Mouse (Mus musculus): ENCODE results near the gene Angptl7. TPM values are rescaled to one million over a fixed set of nuclear protein-coding genes. Genes with fewer than 3 reads are reported as not detected.

Gene Angptl7
- polyA plus RNA-seq, 2 experiments: 0.23 to 0.33 TPM

GRCm38 (mm10) chr4:148495874-148496689 is 4.2 kb downstream of the Angptl7 start:
- H3K36me3 ChIP-seq (replicated peaks; ENCODE audit: control insufficient read depth, insufficient read depth, low read depth): peaks cover 7% of the 10 kb centered on the region
- no peaks in the 10 kb centered on the region for H3K27me3 ChIP-seq (ENCODE audit: control insufficient read depth, insufficient read depth, low read length)
- H3K9ac ChIP-seq (replicated peaks): no peak overlapping the region
- no peak overlapping the region for H3K27ac ChIP-seq
- H3K4me2 ChIP-seq (ENCODE audit: low read depth): no peak overlapping the region
- H3K4me1 ChIP-seq (replicated peaks; ENCODE audit: control insufficient read depth in 2 of 2, insufficient read depth in 2 of 2, low read length in 1 of 2): no peaks in the 10 kb centered on the region
- DNase-seq (ENCODE audit: low read depth in 3 of 3, low spot score in 3 of 3) (no peak), ATAC-seq (ENCODE audit: insufficient read depth) (no peak)
- TF ChIP-seq CTCF (IDR thresholded peaks at IDR 0.05; ENCODE audit: low read depth): no peak
- no peak for TF ChIP-seq EP300 (IDR thresholded peaks at IDR 0.05; ENCODE audit: low read depth)
- H3K9me3 ChIP-seq (ENCODE audit: control insufficient read depth, low read length): no peaks in the 10 kb centered on the region
- WGBS (ENCODE audit: insufficient replicate concordance): 86% methylated on average over 25 of the region's 25 CpGs
- H3K4me3 ChIP-seq (ENCODE audit: insufficient read depth in 1 of 2, low read depth in 2 of 2, low read length in 2 of 2): no peak overlapping the region

GRCm38 (mm10) chr4:148495160-148495559 is 5.1 kb downstream of the Angptl7 start:
- Histone ChIP-seq H3K9me3 (ENCODE audit: control insufficient read depth, low read length) (no peaks in the 10 kb centered on the region), H3K4me3 (ENCODE audit: insufficient read depth in 1 of 2, low read depth in 2 of 2, low read length in 2 of 2) (no peak overlapping the region), H3K9ac (replicated peaks) (no peak overlapping the region), H3K4me1 (replicated peaks; ENCODE audit: control insufficient read depth in 2 of 2, insufficient read depth in 2 of 2, low read length in 1 of 2) (no peaks in the 10 kb centered on the region), H3K4me2 (ENCODE audit: low read depth) (no peak overlapping the region), H3K36me3 (replicated peaks; ENCODE audit: control insufficient read depth, insufficient read depth, low read depth) (peaks cover 9% of the 10 kb centered on the region), H3K27ac (no peak overlapping the region), H3K27me3 (ENCODE audit: control insufficient read depth, insufficient read depth, low read length) (no peaks in the 10 kb centered on the region)
- DNase-seq (ENCODE audit: low read depth in 3 of 3, low spot score in 3 of 3): no peak
- no peak for TF ChIP-seq CTCF (IDR thresholded peaks at IDR 0.05; ENCODE audit: low read depth)
- TF ChIP-seq EP300 (IDR thresholded peaks at IDR 0.05; ENCODE audit: low read depth): no peak
- no peak for ATAC-seq (ENCODE audit: insufficient read depth)
- WGBS (ENCODE audit: insufficient replicate concordance): 76% methylated on average over 6 of the region's 6 CpGs

GRCm38 (mm10) chr4:148491448-148491847 is 8.8 kb downstream of the Angptl7 start:
- Histone ChIP-seq H3K4me1 (replicated peaks; ENCODE audit: control insufficient read depth in 2 of 2, insufficient read depth in 2 of 2, low read length in 1 of 2) (no peaks in the 10 kb centered on the region), H3K27me3 (ENCODE audit: control insufficient read depth, insufficient read depth, low read length) (no peaks in the 10 kb centered on the region), H3K4me3 (ENCODE audit: insufficient read depth in 1 of 2, low read depth in 2 of 2, low read length in 2 of 2) (no peak overlapping the region), H3K9ac (replicated peaks) (no peak overlapping the region), H3K27ac (no peak overlapping the region), H3K36me3 (replicated peaks; ENCODE audit: control insufficient read depth, insufficient read depth, low read depth) (peaks cover 22% of the 10 kb centered on the region), H3K4me2 (ENCODE audit: low read depth) (no peak overlapping the region), H3K9me3 (ENCODE audit: control insufficient read depth, low read length) (no peaks in the 10 kb centered on the region)
- ATAC-seq (ENCODE audit: insufficient read depth): no peak
- TF ChIP-seq CTCF (IDR thresholded peaks at IDR 0.05; ENCODE audit: low read depth) (no peak), EP300 (IDR thresholded peaks at IDR 0.05; ENCODE audit: low read depth) (no peak)
- DNase-seq (ENCODE audit: low read depth in 3 of 3, low spot score in 3 of 3): no peak
- WGBS (ENCODE audit: insufficient replicate concordance): 80% methylated on average over 7 of the region's 7 CpGs

GRCm38 (mm10) chr4:148490502-148490901 is 9.8 kb downstream of the Angptl7 start:
- Histone ChIP-seq H3K27me3 (ENCODE audit: control insufficient read depth, insufficient read depth, low read length) (no peaks in the 10 kb centered on the region), H3K4me1 (replicated peaks; ENCODE audit: control insufficient read depth in 2 of 2, insufficient read depth in 2 of 2, low read length in 1 of 2) (no peaks in the 10 kb centered on the region), H3K9me3 (ENCODE audit: control insufficient read depth, low read length) (no peaks in the 10 kb centered on the region), H3K36me3 (replicated peaks; ENCODE audit: control insufficient read depth, insufficient read depth, low read depth) (peaks cover 28% of the 10 kb centered on the region), H3K4me2 (ENCODE audit: low read depth) (no peak overlapping the region), H3K9ac (replicated peaks) (no peak overlapping the region), H3K4me3 (ENCODE audit: insufficient read depth in 1 of 2, low read depth in 2 of 2, low read length in 2 of 2) (no peak overlapping the region), H3K27ac (no peak overlapping the region)
- DNase-seq (ENCODE audit: low read depth in 3 of 3, low spot score in 3 of 3) (no peak), ATAC-seq (ENCODE audit: insufficient read depth) (no peak)
- 81% methylated on average over 6 of the region's 6 CpGs for WGBS (ENCODE audit: insufficient replicate concordance)
- TF ChIP-seq CTCF (IDR thresholded peaks at IDR 0.05; ENCODE audit: low read depth) (no peak), EP300 (IDR thresholded peaks at IDR 0.05; ENCODE audit: low read depth) (no peak)

- no peaks in the 10 kb centered on the region for H3K9me3 ChIP-seq (ENCODE audit: control insufficient read depth, low read length)
- DNase-seq (ENCODE audit: low read depth in 3 of 3, low spot score in 3 of 3) (no peak), ATAC-seq (ENCODE audit: insufficient read depth) (no peak)
- no peak overlapping the region for H3K4me2 ChIP-seq (ENCODE audit: low read depth)
- no peaks in the 10 kb centered on the region for H3K4me1 ChIP-seq (replicated peaks; ENCODE audit: control insufficient read depth in 2 of 2, insufficient read depth in 2 of 2, low read length in 1 of 2)
- no peaks in the 10 kb centered on the region for H3K27me3 ChIP-seq (ENCODE audit: control insufficient read depth, insufficient read depth, low read length)
- 64% methylated on average over 2 of the region's 2 CpGs for WGBS (ENCODE audit: insufficient replicate concordance)
- H3K36me3 ChIP-seq (replicated peaks; ENCODE audit: control insufficient read depth, insufficient read depth, low read depth): peaks cover 28% of the 10 kb centered on the region
- H3K9ac ChIP-seq (replicated peaks): no peak overlapping the region
- TF ChIP-seq EP300 (IDR thresholded peaks at IDR 0.05; ENCODE audit: low read depth): no peak
- no peak for TF ChIP-seq CTCF (IDR thresholded peaks at IDR 0.05; ENCODE audit: low read depth)
- H3K27ac ChIP-seq: no peak overlapping the region
- no peak overlapping the region for H3K4me3 ChIP-seq (ENCODE audit: insufficient read depth in 1 of 2, low read depth in 2 of 2, low read length in 2 of 2)
These were observed 12.4 kb downstream of the Angptl7 start for GRCm38 (mm10) chr4:148487841-148488240.
